Mouse (Mus musculus): ENCODE measurements around the gene Hcfc1r1. TPM values are rescaled to one million over a fixed set of nuclear protein-coding genes. Genes with fewer than 3 reads are reported as not detected.
A peak's percentile ranks its signal among the peaks of the same experiment; 100 is the strongest.

The Hcfc1r1 gene
- polyA plus RNA-seq, 1 experiment from 2014 or later: 29.0 TPM

DNA sequence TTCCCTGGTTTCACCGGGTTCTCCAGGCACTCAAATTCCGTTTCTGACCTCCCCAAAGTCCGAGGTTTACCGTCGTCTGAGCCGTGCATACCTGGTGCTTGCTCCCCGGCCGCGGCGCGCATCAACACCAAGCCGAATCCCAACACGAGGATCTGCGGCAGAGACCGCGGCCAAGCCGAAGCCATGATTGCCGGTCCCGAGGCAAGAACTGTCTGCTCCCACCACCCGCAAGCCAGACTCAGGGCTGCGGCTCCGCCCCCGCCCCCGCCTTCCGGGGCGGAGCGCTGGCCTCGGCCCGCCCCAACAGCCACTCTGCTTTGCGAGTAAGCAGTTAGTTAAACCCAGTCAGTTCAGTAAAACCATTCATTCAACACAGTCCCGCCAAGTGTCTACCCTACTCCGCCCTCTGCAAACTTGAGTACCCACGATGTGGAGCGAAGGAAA, 3.9 kb downstream of the Hcfc1r1 start, which contains the start of gene Tnfrsf12a:
Gene Tnfrsf12a (minus strand): TSS at position 233 of the 444 bp plus-strand sequence.
- peak within 1 kb of the TSS; percentile 65 for H3K4me3 ChIP-seq
- no peaks in the 10 kb centered on the region for H3K9me3 ChIP-seq
- peak within 1 kb of the TSS; percentile 67 for H3K27ac ChIP-seq
- peak; percentile 84 for DNase-seq (ENCODE audit: extremely low spot score, low spot score)
- peaks cover 81% of the 10 kb centered on the region for H3K27me3 ChIP-seq (ENCODE audit: poor library complexity, severe bottlenecking)
- WGBS: under 1% methylated on average over 34 of the region's 34 CpGs
- no peaks in the 10 kb centered on the region for H3K36me3 ChIP-seq (replicated peaks)
- H3K4me1 ChIP-seq: peaks cover 69% of the 10 kb centered on the region

DNA sequence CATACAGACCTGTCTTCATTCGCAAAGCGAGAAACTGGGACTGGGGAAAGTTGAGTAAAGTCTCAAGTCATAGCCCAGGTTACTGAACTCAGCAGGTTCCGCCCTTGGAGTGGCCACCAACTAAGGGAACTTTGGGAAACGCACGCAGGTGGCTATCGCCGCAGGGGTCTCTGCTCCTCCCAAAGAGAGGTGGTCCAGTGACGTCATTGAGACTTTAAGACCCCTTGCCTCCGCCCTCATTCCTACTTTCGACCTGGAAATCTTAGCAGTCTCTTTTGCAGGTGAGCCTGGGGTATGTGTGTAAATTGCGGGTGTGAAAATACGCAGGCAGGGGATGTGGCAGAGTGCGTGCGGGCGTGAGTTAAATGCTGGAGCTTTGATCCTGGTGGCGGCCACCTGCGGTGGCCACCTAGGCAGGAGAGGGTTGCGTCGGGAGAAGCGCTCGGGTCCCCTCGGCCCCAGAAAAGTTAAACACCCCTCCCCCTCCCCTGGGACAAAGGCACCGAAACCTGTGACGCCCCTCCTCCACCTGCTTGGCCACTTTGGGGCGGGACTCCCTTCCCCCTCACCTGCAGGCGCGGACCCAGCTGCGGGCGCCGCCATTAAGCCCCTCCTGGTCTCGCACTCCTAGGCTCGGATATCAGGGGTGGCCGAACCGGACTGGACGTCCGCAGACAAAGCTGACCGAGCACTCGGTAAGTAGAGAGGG, 5.9 kb downstream of the Hcfc1r1 start, which contains the start of gene Cldn6:
Gene Cldn6 (plus strand): TSS at position 123 of the 709 bp plus-strand sequence.
- H3K4me1 ChIP-seq: peaks cover 71% of the 10 kb centered on the region
- DNase-seq (ENCODE audit: extremely low spot score, low spot score): no peak
- H3K27ac ChIP-seq: peak within 1 kb of the TSS; percentile 32; the same call in 1 of the 2 replicates
- peak within 1 kb of the TSS; percentile 44 for H3K4me3 ChIP-seq
- peaks cover 99% of the 10 kb centered on the region for H3K27me3 ChIP-seq (ENCODE audit: poor library complexity, severe bottlenecking)
- WGBS: 1% methylated on average over 38 of the region's 38 CpGs
- H3K9me3 ChIP-seq: no peaks in the 10 kb centered on the region
- H3K36me3 ChIP-seq (replicated peaks): no peaks in the 10 kb centered on the region

DNA sequence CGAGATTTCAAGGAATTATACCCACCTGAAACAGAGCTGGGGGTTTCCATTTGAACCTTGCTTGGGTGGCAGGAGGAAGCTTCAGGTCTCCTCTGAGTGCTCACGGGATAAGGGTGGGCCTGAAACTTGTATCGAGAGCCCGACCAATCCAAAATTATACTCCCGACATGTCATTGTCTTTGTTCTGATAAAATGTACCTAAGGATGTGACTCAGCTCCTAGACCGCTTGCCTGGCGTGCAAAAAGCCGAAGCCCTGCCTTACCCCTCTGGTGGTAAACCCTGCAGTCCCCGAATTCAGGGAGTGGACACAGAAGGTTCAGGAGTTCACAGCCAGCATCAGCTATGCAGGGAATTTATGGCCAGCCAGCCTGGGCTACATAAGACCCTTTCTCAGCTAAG, 6.9 kb downstream of the Hcfc1r1 start:
- peak overlapping the region; percentile 44 for H3K4me3 ChIP-seq
- H3K27ac ChIP-seq: no peak overlapping the region
- DNase-seq (ENCODE audit: extremely low spot score, low spot score): no peak
- H3K9me3 ChIP-seq: no peaks in the 10 kb centered on the region
- H3K4me1 ChIP-seq: peaks cover 67% of the 10 kb centered on the region
- peaks cover 96% of the 10 kb centered on the region for H3K27me3 ChIP-seq (ENCODE audit: poor library complexity, severe bottlenecking)
- H3K36me3 ChIP-seq (replicated peaks): no peaks in the 10 kb centered on the region
- WGBS: 80% methylated on average over 9 of the region's 9 CpGs

DNA sequence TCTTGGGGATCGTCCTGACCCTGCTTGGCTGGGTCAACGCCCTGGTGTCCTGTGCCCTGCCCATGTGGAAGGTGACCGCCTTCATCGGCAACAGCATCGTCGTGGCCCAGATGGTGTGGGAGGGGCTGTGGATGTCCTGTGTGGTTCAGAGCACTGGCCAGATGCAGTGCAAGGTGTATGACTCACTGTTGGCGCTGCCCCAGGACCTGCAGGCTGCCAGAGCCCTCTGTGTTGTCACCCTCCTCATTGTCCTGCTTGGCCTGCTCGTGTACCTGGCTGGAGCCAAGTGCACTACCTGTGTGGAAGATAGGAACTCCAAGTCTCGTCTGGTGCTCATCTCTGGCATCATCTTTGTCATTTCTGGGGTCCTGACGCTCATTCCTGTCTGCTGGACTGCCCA, 7.7 kb downstream of the Hcfc1r1 start:
- no peak overlapping the region for H3K4me3 ChIP-seq
- WGBS: 80% methylated on average over 10 of the region's 10 CpGs
- H3K4me1 ChIP-seq: peaks cover 60% of the 10 kb centered on the region
- peaks cover 88% of the 10 kb centered on the region for H3K27me3 ChIP-seq (ENCODE audit: poor library complexity, severe bottlenecking)
- no peak overlapping the region for H3K27ac ChIP-seq
- DNase-seq (ENCODE audit: extremely low spot score, low spot score): no peak
- no peaks in the 10 kb centered on the region for H3K9me3 ChIP-seq
- no peaks in the 10 kb centered on the region for H3K36me3 ChIP-seq (replicated peaks)

DNA sequence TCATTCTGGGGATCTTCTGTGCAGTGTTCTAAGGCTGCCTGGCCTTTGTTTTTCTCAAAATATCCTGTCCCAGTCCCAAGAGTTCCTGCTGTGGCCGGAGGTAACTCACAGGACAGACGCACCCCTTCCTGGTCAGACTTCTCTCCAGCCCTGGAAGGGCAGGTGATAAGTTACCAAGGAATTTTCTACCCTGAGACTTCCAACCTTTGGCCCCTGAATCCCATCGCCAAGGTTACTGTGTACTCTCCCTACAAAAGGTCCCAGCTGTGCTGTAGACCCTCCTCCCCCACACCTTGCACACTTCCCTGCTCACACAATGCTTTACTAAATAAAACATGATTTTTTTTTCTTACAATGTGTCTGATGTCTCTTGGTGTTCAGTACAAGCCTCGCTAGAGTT, 8.7 kb downstream of the Hcfc1r1 start:
- no peak for DNase-seq (ENCODE audit: extremely low spot score, low spot score)
- Histone ChIP-seq H3K4me1 (peaks cover 50% of the 10 kb centered on the region), H3K27ac (no peak overlapping the region), H3K27me3 (ENCODE audit: poor library complexity, severe bottlenecking) (peaks cover 78% of the 10 kb centered on the region), H3K36me3 (replicated peaks) (no peaks in the 10 kb centered on the region), H3K9me3 (no peaks in the 10 kb centered on the region), H3K4me3 (0 out of 2 replicates have a peak overlapping the region, but pooled peaks have one; percentile 1)
- WGBS: 71% methylated on average over 4 of the region's 4 CpGs

DNA sequence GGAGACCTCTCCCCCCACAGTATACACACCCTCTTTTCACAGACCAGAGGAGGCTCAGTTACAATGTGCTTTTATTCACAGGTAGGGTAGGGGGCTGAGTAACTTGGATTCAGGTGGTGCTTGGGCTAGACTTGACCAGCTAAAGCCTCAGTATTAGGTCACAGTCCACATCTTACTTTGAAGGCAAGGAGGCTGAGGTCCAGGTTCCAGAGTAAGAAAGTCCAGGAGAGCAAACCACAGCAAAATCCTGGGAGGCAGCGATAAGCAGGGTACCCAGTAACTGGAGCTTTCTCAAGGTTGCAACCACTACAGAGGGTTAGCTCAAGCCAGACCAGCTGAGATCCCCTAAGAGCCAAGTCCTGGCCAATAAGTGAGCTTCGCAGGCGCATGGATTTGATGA, 9.1 kb downstream of the Hcfc1r1 start:
- Histone ChIP-seq H3K36me3 (replicated peaks) (no peaks in the 10 kb centered on the region), H3K4me1 (peaks cover 45% of the 10 kb centered on the region), H3K27ac (no peak overlapping the region), H3K27me3 (ENCODE audit: poor library complexity, severe bottlenecking) (peaks cover 75% of the 10 kb centered on the region), H3K9me3 (no peaks in the 10 kb centered on the region), H3K4me3 (peak overlapping the region; percentile 40)
- no peak for DNase-seq (ENCODE audit: extremely low spot score, low spot score)
- 62% methylated on average over 3 of the region's 3 CpGs for WGBS

DNA sequence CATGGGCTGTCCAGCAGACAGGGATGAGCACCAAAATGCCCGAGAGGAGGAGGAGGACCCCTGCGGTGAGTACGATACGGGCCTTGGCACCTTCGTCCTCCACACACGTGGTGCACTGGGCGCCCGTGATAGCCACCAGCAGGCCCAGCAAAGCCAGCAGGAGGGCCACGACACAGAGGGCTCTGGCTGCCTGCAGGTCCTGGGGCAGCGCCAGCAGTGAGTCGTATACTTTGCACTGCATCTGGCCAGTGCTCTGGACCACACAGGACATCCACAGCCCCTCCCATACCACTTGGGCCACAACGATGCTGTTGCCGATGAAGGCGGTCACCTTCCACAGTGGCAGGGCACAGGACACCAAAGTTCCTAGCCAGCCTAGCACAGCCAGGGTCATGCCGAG, 9.8 kb downstream of the Hcfc1r1 start:
- WGBS: 34% methylated on average over 15 of the region's 15 CpGs
- H3K27ac ChIP-seq: peak overlapping the region; percentile 66
- H3K4me1 ChIP-seq: peaks cover 42% of the 10 kb centered on the region
- H3K27me3 ChIP-seq (ENCODE audit: poor library complexity, severe bottlenecking): peaks cover 68% of the 10 kb centered on the region
- no peak for DNase-seq (ENCODE audit: extremely low spot score, low spot score)
- H3K36me3 ChIP-seq (replicated peaks): no peaks in the 10 kb centered on the region
- H3K9me3 ChIP-seq: no peaks in the 10 kb centered on the region
- H3K4me3 ChIP-seq: peak overlapping the region; percentile 40

DNA sequence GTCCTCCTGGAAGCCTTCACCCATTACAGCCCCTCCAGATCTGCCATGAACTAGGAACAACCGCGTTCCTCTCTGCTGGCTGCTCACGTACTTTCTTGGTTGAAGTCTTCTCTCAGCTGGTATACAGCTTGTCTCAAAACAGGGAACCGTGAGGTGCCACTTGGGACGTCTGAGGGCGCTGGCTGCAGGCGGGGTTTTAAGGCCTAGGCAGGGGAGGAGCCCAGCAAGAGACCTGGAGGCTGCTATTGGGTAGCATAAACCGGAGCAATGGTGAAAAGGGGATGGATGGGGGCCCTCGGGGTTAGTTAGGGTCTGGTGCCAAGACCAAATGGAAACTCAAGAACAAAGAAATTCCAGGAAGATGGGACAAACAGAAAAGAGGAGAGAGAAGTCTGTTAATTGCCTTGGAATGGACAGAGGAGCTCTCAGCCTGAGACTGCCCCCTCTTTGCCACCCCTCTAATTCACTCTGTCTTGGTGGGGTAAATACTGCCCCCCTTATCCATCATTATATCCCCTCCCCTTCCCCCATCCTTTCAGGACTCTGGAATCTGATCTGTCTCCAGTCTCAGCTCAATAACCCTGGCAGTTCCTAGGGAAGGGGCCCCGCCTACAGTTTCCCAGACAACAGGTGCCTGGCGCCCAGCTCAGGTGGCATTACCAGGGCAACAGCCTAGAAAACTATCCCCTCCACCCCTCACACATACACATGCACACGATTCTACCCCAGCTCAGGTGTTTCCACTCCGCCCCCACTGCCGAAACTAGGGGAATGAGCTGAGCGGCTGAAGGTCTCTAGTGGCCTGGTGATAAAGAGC, 10.7 kb downstream of the Hcfc1r1 start, which contains the start of gene Cldn9:
Gene Cldn9 (minus strand): TSS at position 171 of the 817 bp plus-strand sequence.
- Histone ChIP-seq H3K27ac (peak within 1 kb of the TSS; percentile 66), H3K9me3 (no peaks in the 10 kb centered on the region), H3K4me3 (peak within 1 kb of the TSS; percentile 40), H3K4me1 (peaks cover 41% of the 10 kb centered on the region), H3K27me3 (ENCODE audit: poor library complexity, severe bottlenecking) (peaks cover 59% of the 10 kb centered on the region), H3K36me3 (replicated peaks) (no peaks in the 10 kb centered on the region)
- no peak for DNase-seq (ENCODE audit: extremely low spot score, low spot score)
- 11% methylated on average over 15 of the region's 15 CpGs for WGBS

DNA sequence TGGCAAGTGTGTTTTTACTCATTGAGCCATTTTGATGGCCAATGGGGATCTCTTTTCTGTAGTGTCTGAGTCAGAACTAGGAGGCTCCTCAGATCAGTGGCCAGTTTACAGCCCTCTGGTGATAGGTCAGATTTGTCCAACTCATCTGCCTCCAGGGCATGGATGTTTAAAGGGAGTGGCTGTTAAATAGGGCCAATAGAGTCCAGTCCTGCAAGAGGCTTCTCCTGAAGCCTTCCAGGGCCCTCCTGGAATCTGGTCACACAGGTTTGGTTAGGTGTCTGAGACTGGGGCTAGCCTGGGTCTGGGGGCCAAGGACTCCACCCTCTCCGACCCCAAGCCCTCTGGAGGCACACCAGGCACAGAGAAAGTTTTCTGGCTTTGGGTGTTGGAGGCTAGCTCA, 21.1 kb downstream of the Hcfc1r1 start:
- Histone ChIP-seq H3K9me3 (no peaks in the 10 kb centered on the region), H3K4me1 (peaks cover 23% of the 10 kb centered on the region), H3K36me3 (replicated peaks) (no peaks in the 10 kb centered on the region), H3K4me3 (no peak overlapping the region), H3K27ac (no peak overlapping the region), H3K27me3 (ENCODE audit: poor library complexity, severe bottlenecking) (peaks cover 33% of the 10 kb centered on the region)
- WGBS: 85% methylated on average over 1 of the region's 1 CpGs
- no peak for DNase-seq (ENCODE audit: extremely low spot score, low spot score)

DNA sequence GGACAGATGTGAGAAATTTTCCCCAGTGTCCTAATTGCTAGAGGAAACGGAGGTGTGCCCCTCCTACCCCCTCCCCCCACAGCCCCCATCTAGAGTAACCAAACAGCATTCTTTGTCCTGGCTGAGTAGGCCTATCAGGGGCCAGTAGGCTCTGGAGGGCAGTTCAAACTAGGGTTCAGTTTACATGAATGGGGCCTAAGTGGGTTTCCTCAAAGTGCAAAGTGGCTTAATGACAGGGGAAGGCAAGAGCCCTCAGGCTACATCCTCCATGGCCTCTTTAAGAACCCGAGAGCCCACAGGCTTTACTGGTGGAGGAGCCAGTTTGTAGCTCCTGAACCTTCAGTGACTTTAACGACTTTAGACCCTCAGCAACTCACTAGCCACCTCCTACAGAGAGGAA, 22.4 kb downstream of the Hcfc1r1 start:
- no peak for DNase-seq (ENCODE audit: extremely low spot score, low spot score)
- Histone ChIP-seq H3K4me1 (peaks cover 32% of the 10 kb centered on the region), H3K36me3 (replicated peaks) (no peaks in the 10 kb centered on the region), H3K27ac (no peak overlapping the region), H3K4me3 (no peak overlapping the region), H3K9me3 (no peaks in the 10 kb centered on the region), H3K27me3 (ENCODE audit: poor library complexity, severe bottlenecking) (peaks cover 46% of the 10 kb centered on the region)
- WGBS: 5% methylated on average over 3 of the region's 3 CpGs

DNA sequence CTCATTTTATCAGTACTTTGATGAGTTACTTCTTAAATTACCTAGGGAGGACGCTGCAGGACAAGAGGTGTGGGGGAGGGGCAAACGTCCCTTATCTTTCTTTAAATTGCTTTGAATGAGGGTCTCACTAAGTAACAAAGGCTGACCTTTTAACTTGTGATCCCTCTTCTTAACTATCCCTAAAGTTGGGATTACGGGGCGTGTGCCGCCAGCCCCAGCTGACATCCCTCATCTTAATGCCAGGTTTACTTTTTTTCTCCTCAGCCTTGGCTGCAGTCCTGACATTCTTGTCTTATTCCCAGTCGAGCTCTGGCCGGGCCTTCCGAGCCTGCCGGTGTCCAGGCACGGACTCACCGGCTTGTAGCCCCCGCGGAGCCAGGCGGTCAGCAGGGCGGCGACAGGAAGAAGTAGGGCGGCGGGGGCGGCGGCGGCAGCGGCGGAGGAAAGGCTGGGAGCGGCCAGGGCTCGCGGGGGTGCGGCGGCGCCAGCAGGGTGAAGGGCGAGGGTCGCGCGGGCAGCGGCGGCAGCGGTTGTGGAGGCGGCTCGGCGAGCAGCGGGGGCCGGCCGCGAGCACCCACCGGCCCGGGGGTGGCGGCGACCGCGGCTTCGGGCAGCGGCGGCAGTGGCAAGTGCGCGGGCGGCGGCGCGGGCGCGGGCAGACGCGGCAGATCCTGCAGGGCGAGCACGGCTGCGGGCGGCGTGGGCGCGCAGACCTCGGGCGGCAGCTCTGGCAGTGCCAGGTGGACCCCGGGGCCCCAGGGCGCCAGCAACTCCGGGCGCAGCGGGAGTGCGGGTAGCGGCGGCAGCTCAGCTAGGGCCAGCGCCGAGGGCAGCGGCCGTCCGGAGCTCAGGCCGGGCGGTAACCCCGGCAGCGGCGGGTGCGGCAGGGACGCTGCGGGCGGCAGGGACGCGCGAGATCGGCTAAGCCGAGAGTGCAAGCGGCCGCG, 26.0 kb downstream of the Hcfc1r1 start:
- no peaks in the 10 kb centered on the region for H3K36me3 ChIP-seq (replicated peaks)
- WGBS: under 1% methylated on average over 88 of the region's 101 CpGs
- peaks cover 68% of the 10 kb centered on the region for H3K27me3 ChIP-seq (ENCODE audit: poor library complexity, severe bottlenecking)
- peak overlapping the region; percentile 77 for H3K4me3 ChIP-seq
- H3K27ac ChIP-seq: peak overlapping the region; percentile 51; the same call in 1 of the 2 replicates
- no peak for DNase-seq (ENCODE audit: extremely low spot score, low spot score)
- H3K9me3 ChIP-seq: no peaks in the 10 kb centered on the region
- peaks cover 32% of the 10 kb centered on the region for H3K4me1 ChIP-seq

DNA sequence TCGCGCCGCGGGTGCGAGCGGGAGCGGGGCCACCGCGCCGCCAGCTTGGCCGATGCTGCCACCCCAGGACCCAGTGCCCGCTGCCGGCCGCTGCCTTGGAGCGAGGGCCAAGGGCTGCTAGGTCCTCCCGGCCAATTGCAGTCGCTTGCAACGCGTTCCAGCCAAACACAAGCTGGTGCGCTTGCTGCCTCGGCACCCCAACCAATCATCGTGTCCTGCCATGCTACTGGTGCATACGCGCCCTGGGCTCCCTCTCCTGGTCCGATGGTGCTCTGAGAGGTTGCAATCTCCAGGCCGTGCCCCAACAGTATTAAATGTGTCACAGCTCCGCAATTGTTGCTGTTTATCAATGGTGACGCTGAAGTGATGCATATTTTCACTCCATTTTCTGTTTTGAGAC, 26.7 kb downstream of the Hcfc1r1 start:
- peak overlapping the region; percentile 51; the same call in 1 of the 2 replicates for H3K27ac ChIP-seq

More for the DNA sequence above, 26.7 kb downstream of the Hcfc1r1 start:
- H3K4me3 ChIP-seq: peak overlapping the region; percentile 77
- H3K4me1 ChIP-seq: peaks cover 31% of the 10 kb centered on the region
- peaks cover 71% of the 10 kb centered on the region for H3K27me3 ChIP-seq (ENCODE audit: poor library complexity, severe bottlenecking)
- H3K36me3 ChIP-seq (replicated peaks): no peaks in the 10 kb centered on the region
- WGBS: 0% methylated on average over 25 of the region's 28 CpGs
- DNase-seq (ENCODE audit: extremely low spot score, low spot score): peak; percentile 87
- H3K9me3 ChIP-seq: no peaks in the 10 kb centered on the region

All from forebrain, embryonic 10.5 days (tissue).